Mouse (Mus musculus) thymus, adult 2 months (tissue): ENCODE data around the gene Fam241b. TPM values are rescaled to one million over a fixed set of nuclear protein-coding genes. Genes with fewer than 3 reads are reported as not detected.

Source experiments
- DNase-seq: peaks from one replicate; pipeline ENCODE4 v3.0.0; 2021
- H3K27ac ChIP-seq: fragments of 200-500 bp; 2 replicates; pipeline ENCODE4 v1.5.1; 2012; ENCODE audit warnings: low read length, control low read depth; ENCODE audit not compliant: control insufficient read depth, insufficient read depth
- H3K27me3 ChIP-seq: fragments of 200-500 bp; 2 replicates; pipeline ENCODE4 v1.6.1; 2012; ENCODE audit warnings: mild to moderate bottlenecking, low read length, moderate library complexity, mixed read lengths; ENCODE audit not compliant: control insufficient read depth, insufficient read depth
- H3K36me3 ChIP-seq: fragments of 200-500 bp; 2 replicates; pipeline ENCODE4 v1.6.1; 2012; ENCODE audit warnings: mild to moderate bottlenecking, low read length, moderate library complexity; ENCODE audit not compliant: control insufficient read depth, insufficient read depth
- H3K4me1 ChIP-seq: fragments of 200-500 bp; replicated peaks from 2 replicates; pipeline ENCODE4 v1.6.1; 2012; ENCODE audit warnings: low read length; ENCODE audit not compliant: control insufficient read depth, insufficient read depth
- H3K4me3 ChIP-seq: fragments of 200-500 bp; 2 replicates; pipeline ENCODE4 v1.5.1; 2012; ENCODE audit warnings: mild to moderate bottlenecking, low read length, control low read depth, moderate library complexity; ENCODE audit not compliant: control insufficient read depth, insufficient read depth
- CTCF ChIP-seq: fragments of 200-500 bp; IDR thresholded peaks from 2 replicates; pipeline ENCODE4 v1.5.1; 2012; ENCODE audit warnings: mild to moderate bottlenecking, control low read depth, low read length, moderate library complexity, borderline replicate concordance; ENCODE audit not compliant: control insufficient read depth, poor library complexity, insufficient read depth; ENCODE audit errors: extremely low read depth
- POLR2A ChIP-seq: fragments of 200-500 bp; IDR thresholded peaks from 2 replicates; pipeline ENCODE4 v1.6.1; 2012; ENCODE audit warnings: mild to moderate bottlenecking, low read length, control low read depth, moderate library complexity; ENCODE audit not compliant: control insufficient read depth, poor library complexity, insufficient read depth; ENCODE audit errors: extremely low read depth
- WGBS: fragments of 180-500 bp; shearing (Covaris S2); methylation state at CpG from one replicate; pipeline ENCODE4 v1.1.7; 2018; 5-methylcytosine and 5-hydroxymethylcytosine counted together
- polyA plus RNA-seq: library from polyadenylated mRNA; depleted of rRNA; stranded (reverse); fragments of >200 nt; gene quantifications from 2 replicates; pipeline ENCODE4 v1.2.3, GENCODE M21; 2012

Gene Fam241b
- polyA plus RNA-seq, 1 experiment, result 4.0 TPM

DNA sequence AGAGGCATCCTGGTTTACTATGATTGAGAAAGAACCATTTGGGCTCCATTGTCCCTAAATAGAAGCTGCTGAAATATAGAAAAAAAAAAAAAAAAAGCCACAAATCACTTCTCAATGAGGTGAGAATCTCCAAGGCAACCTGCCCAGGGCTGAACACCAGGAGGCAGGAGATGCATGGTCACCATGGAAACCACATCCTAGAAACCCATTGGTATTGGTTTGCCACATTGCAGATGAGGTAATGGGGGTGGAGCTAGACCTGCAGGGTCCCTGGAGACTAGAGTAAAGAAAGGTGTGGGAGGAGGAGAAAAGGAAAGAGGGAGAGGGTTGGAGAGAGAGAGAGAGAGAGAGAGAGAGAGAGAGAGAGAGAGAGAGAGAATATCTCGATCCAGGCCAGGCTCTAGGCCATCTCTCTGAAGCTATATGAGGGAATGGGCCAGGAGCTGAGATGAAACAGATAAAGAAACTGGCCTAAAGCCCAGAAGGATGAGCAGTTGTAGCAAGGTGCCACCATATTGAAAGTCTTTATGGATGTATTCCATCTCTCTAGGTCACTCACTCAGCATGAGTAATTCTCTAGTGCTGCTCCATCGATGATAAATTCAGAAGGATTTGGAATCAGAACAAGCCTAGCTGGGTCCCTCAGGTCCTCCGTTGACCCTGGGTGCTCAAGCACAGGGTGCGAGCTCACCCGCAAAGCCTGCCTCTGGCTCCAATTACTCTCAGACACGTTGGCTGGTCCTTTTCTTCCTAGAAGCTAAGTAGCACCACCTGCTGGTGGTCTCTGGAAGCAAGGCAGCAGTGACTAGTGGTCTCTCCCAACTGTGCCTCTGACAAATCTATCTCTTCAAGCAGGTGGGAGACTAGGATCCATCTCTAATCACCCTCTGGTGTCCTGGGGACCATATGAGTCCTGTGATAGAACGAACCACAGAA, 41.9 kb downstream of the Fam241b start:
- H3K36me3 ChIP-seq, result no peaks in the 10 kb centered on the region
- 14% methylated on average over 7 of the region's 7 CpGs for WGBS
- no peak overlapping the region for H3K4me3 ChIP-seq
- DNase-seq, result peak; percentile 55
- H3K27ac ChIP-seq, result no peak overlapping the region
- TF ChIP-seq CTCF (peak; percentile 36; the same call in 1 of the 2 replicates), POLR2A (no peak)
- no peaks in the 10 kb centered on the region for H3K4me1 ChIP-seq
- no peaks in the 10 kb centered on the region for H3K27me3 ChIP-seq

GRCm38 (mm10) chr10:62099749-62100403, 43.8 kb downstream of the Fam241b start:
- WGBS, result 84% methylated on average over 10 of the region's 10 CpGs
- DNase-seq, result no peak
- Histone ChIP-seq H3K27me3 (no peaks in the 10 kb centered on the region), H3K4me1 (no peaks in the 10 kb centered on the region), H3K36me3 (no peaks in the 10 kb centered on the region), H3K27ac (no peak overlapping the region), H3K4me3 (no peak overlapping the region)
- TF ChIP-seq CTCF (no peak), POLR2A (no peak)

DNA sequence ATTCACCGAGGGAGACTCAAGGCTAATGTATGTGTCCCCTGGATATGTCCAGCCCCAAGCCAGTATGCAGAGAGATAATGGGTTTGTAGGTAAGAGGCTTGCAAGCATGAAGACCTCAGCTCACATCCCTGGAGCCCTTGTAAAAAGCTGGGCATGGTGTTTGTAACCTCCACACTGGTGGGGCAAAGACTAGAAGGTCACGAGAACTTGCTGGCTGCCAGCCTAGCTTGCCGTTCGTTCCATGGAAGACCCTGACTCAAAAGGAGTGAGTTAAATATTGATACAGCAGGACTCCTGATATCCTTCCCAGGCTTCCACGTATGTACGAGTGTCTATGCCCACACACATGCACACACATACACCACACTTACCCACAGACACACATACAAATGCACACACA, 49.3 kb downstream of the Fam241b start:
- H3K27ac ChIP-seq, result no peak overlapping the region
- no peak for DNase-seq
- H3K4me3 ChIP-seq, result no peak overlapping the region
- H3K27me3 ChIP-seq, result no peaks in the 10 kb centered on the region
- no peaks in the 10 kb centered on the region for H3K36me3 ChIP-seq
- WGBS, result 90% methylated on average over 6 of the region's 6 CpGs
- no peak for TF ChIP-seq POLR2A
- no peak for TF ChIP-seq CTCF
- H3K4me1 ChIP-seq, result no peaks in the 10 kb centered on the region

DNA sequence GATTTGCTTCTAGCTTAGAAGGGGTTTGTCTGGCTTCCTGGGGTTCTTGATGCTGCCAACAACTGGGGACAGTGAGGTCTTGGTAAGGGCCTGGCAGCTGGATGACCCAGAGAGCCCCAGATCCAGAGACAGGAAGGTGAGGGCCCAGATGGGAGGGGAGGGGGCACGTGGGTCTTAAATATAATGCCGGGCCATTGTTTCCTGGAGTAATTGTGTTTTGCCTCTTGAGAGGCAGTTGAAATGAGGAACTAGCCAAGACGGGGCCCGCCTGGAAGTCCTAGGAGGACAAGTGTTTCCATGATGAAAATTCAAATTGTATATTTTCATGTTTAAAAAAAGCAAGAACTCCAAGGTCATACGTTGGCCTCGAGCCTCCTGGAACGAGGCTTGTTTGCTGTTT, 49.8 kb downstream of the Fam241b start:
- no peaks in the 10 kb centered on the region for H3K36me3 ChIP-seq
- H3K27me3 ChIP-seq, result no peaks in the 10 kb centered on the region
- H3K4me3 ChIP-seq, result no peak overlapping the region
- no peaks in the 10 kb centered on the region for H3K4me1 ChIP-seq
- no peak for TF ChIP-seq CTCF
- no peak for DNase-seq
- 32% methylated on average over 7 of the region's 7 CpGs for WGBS
- H3K27ac ChIP-seq, result no peak overlapping the region

DNA sequence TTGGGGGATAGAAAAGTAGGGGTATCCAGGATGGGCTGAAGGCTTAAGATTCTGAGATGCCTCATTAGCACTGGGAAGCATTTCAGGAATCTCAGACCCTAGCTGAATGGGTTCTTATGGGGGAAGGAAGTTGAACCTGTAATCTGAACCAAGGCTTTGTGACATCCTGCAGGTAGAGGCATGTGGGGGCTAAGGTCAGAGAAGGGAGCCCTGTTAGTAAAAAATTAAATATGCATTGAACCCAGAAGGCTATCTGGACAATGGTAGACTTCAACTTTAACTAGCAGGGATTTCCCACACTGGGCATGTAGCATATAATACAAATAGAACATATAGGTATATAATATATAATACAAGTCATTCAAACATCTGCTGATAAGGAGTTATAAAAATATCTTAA, 54.2 kb downstream of the Fam241b start:
- Histone ChIP-seq H3K27me3 (no peaks in the 10 kb centered on the region), H3K4me3 (no peak overlapping the region), H3K27ac (no peak overlapping the region), H3K36me3 (no peaks in the 10 kb centered on the region), H3K4me1 (no peaks in the 10 kb centered on the region)
- no peak for TF ChIP-seq POLR2A
- TF ChIP-seq CTCF, result no peak
- DNase-seq, result no peak

- 89% methylated on average over 7 of the region's 7 CpGs for WGBS
- H3K27me3 ChIP-seq, result no peaks in the 10 kb centered on the region
- TF ChIP-seq CTCF, result no peak
- no peak for TF ChIP-seq POLR2A
Observed at GRCm38 (mm10) chr10:62089071-62089470, 54.6 kb downstream of the Fam241b start.

More at GRCm38 (mm10) chr10:62089071-62089470, 54.6 kb downstream of the Fam241b start:
- Histone ChIP-seq H3K27ac (no peak overlapping the region), H3K4me3 (no peak overlapping the region), H3K4me1 (no peaks in the 10 kb centered on the region), H3K36me3 (no peaks in the 10 kb centered on the region)
- no peak for DNase-seq
